Mouse (Mus musculus) E14TG2a.4 (cell line): ENCODE measurements at regions not wholly inside any gene's neighbourhood (a gene's known extent, or its start where the extent isn't known, plus 50 kb on each side); places are given as distances from the start of the nearest gene placed in this dataset.

Experiments
- CTCF ChIP-seq: conservative IDR thresholded peaks from 2 replicates; pipeline ENCODE4 v1.5.1; 2014; ENCODE audit warnings: low read length
- NANOG ChIP-seq: IDR thresholded peaks from 2 replicates; pipeline ENCODE4 v1.6.1; 2014; ENCODE audit warnings: borderline replicate concordance, low read length, mixed read lengths
- POU5F1 ChIP-seq: IDR thresholded peaks from 2 replicates; pipeline ENCODE4 v1.6.1; 2014; ENCODE audit warnings: low read length, borderline replicate concordance

- TF ChIP-seq CTCF (no peak), POU5F1 (no peak), NANOG (no peak)
Observed at GRCm38 (mm10) chr10:116645108-116645507, 63.8 kb upstream of the Cnot2 start.
